Mouse (Mus musculus) forebrain, embryonic 12.5 days (tissue): ENCODE measurements around the gene Sod1. TPM values are rescaled to one million over a fixed set of nuclear protein-coding genes. Genes with fewer than 3 reads are reported as not detected.
A peak's percentile ranks its signal among the peaks of the same experiment; 100 is the strongest.

ENCODE experiments used
- ATAC-seq: fragments of 200-750 bp; cut with Nextera tagmentation; 2 replicates; pipeline ENCODE4 v1.8.0; 2017; ENCODE audit warnings: moderate TSS enrichment; ENCODE audit not compliant: low FRiP score
- H3K27ac ChIP-seq: fragments of 300-500 bp; sonication (generic); 2 replicates; pipeline ENCODE4 v1.5.1; 2016; ENCODE audit warnings: mild to moderate bottlenecking
- H3K27me3 ChIP-seq: fragments of 300-500 bp; sonication (generic); 2 replicates; pipeline ENCODE4 v1.6.1; 2016; ENCODE audit warnings: mild to moderate bottlenecking
- H3K36me3 ChIP-seq: fragments of 300-500 bp; sonication (generic); replicated peaks from 2 replicates; pipeline ENCODE4 v1.6.1; 2016; ENCODE audit warnings: mild to moderate bottlenecking
- H3K4me1 ChIP-seq: fragments of 300-500 bp; sonication (generic); 2 replicates; pipeline ENCODE4 v1.6.1; 2016
- H3K4me2 ChIP-seq: fragments of 300-500 bp; sonication (generic); 2 replicates; pipeline ENCODE4 v1.6.1; 2016; ENCODE audit warnings: mild to moderate bottlenecking, moderate library complexity
- H3K4me3 ChIP-seq: fragments of 300-500 bp; sonication (generic); replicated peaks from 2 replicates; pipeline ENCODE4 v1.5.1; 2016; ENCODE audit warnings: mild to moderate bottlenecking
- H3K9ac ChIP-seq: fragments of 300-500 bp; sonication (generic); 2 replicates; pipeline ENCODE4 v1.6.1; 2016; ENCODE audit warnings: mild to moderate bottlenecking
- H3K9me3 ChIP-seq: fragments of 300-500 bp; sonication (generic); 2 replicates; pipeline ENCODE4 v1.6.1; 2016
- WGBS: fragments of 180-500 bp; shearing (Covaris S2); methylation state at CpG from one replicate; pipeline ENCODE4 v1.1.7; 2016; 5-methylcytosine and 5-hydroxymethylcytosine counted together
- polyA plus RNA-seq: library from polyadenylated mRNA; unstranded; fragments of >200 nt; fragmentation: Nextera tagmentation; extraction: Ambion mirVana; gene quantifications from 2 replicates; pipeline ENCODE4 v1.2.1, GENCODE M21; 2016

Gene Sod1
- polyA plus RNA-seq, result 837 and 844 TPM in 2 replicates

- peak; percentile 98 for ATAC-seq
- no peaks in the 10 kb centered on the region for H3K9me3 ChIP-seq
- peaks cover 17% of the 10 kb centered on the region for H3K36me3 ChIP-seq
- peak within 1 kb of the TSS; percentile 97 for H3K9ac ChIP-seq
- peaks cover 31% of the 10 kb centered on the region for H3K4me1 ChIP-seq
- H3K27me3 ChIP-seq, result no peaks in the 10 kb centered on the region
- H3K4me3 ChIP-seq, result peak within 1 kb of the TSS; percentile 95
- H3K4me2 ChIP-seq, result peak within 1 kb of the TSS; percentile 61
- H3K27ac ChIP-seq, result peak within 1 kb of the TSS; percentile 87
- 1% methylated on average over 63 of the region's 63 CpGs for WGBS
Measured at GRCm38 (mm10) chr16:90220026-90220891, at the start of gene Sod1. TSS of gene Sod1 (plus strand) at chr16:90220754.

GRCm38 (mm10) chr16:90171416-90171815 lies 49.1 kb upstream of the Sod1 start:
- H3K4me2 ChIP-seq, result no peak overlapping the region
- 0 out of 2 replicates have a peak, but pooled peaks cover 7% of the 10 kb centered on the region for H3K27me3 ChIP-seq
- H3K4me3 ChIP-seq, result no peak overlapping the region
- no peaks in the 10 kb centered on the region for H3K36me3 ChIP-seq
- H3K9ac ChIP-seq, result no peak overlapping the region
- H3K4me1 ChIP-seq, result peaks cover 8% of the 10 kb centered on the region
- ATAC-seq, result peak; percentile 72
- 20% methylated on average over 8 of the region's 8 CpGs for WGBS
- no peak overlapping the region for H3K27ac ChIP-seq
- no peaks in the 10 kb centered on the region for H3K9me3 ChIP-seq

DNA sequence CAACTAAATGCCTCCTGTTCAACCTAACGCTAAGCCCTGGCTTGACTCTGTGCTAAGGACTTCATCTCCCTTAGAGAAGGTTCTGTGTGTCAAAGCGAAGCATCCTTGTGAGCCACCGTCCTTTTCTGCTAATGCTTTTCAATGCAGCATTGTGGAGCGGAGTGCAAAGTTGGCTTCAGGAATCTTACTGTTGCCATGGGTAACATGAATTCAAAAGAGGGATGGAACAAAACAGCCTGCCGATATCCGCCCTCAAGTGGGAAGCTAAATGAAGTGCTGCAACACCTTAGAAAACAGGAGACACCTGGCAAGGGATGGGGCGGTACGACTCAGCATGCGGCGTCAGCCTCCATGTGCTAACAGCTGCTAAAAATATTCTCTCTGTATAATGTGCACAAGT lies 44.1 kb upstream of the Sod1 start:
- 21% methylated on average over 10 of the region's 10 CpGs for WGBS
- Histone ChIP-seq H3K36me3 (no peaks in the 10 kb centered on the region), H3K4me1 (peaks cover 10% of the 10 kb centered on the region), H3K27me3 (no peaks in the 10 kb centered on the region; the same call in 1 of the 2 replicates), H3K27ac (no peak overlapping the region), H3K4me3 (no peak overlapping the region), H3K4me2 (0 out of 2 replicates have a peak overlapping the region, but pooled peaks have one; percentile 19), H3K9me3 (no peaks in the 10 kb centered on the region), H3K9ac (no peak overlapping the region)
- ATAC-seq, result peak; percentile 65

DNA sequence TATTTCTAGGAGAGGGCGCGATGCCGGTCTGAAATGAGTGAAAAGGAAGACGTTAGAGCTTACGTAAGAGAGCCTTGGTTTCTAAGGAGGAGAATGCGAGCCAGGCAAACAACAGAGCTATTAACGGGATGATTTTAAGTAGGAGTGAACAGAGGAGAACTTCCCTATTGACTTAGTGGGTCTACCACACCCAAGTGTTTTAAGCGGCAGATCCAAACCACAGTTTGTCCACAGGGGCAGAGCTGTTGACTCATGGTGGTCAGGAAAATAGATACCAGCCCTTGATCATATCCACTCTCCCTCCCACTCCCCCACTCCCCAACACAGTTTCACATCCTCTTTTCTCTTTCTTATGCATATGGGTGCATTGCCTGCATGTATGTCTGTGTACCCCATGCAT lies 43.1 kb upstream of the Sod1 start:
- H3K4me3 ChIP-seq, result no peak overlapping the region
- no peaks in the 10 kb centered on the region for H3K9me3 ChIP-seq
- H3K36me3 ChIP-seq, result no peaks in the 10 kb centered on the region
- H3K9ac ChIP-seq, result no peak overlapping the region
- H3K4me1 ChIP-seq, result peaks cover 9% of the 10 kb centered on the region
- 80% methylated on average over 8 of the region's 8 CpGs for WGBS
- no peaks in the 10 kb centered on the region; the same call in 1 of the 2 replicates for H3K27me3 ChIP-seq
- ATAC-seq, result no peak
- H3K27ac ChIP-seq, result no peak overlapping the region
- H3K4me2 ChIP-seq, result no peak overlapping the region

DNA sequence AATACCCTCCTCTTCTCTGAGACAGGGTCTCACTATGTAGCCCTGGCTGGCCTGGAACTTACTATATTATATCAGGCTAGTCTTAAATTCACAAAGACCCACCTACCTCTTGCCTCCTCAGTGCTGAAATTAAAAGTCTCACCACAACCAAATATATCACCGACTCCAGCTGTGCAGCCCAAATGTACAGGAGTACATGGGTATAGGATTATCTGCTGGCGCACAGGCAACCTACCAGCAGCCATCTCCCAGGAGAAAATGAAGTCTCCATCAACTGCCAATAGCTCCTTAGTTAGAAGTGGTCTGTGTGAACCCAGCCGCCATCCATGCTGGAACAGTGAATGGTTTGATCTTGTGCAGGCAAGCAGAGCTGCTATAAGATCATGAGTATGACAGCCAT lies 42.1 kb upstream of the Sod1 start:
- H3K27me3 ChIP-seq, result peaks cover 3% of the 10 kb centered on the region; the same call in 1 of the 2 replicates
- peaks cover 9% of the 10 kb centered on the region for H3K4me1 ChIP-seq
- no peak overlapping the region for H3K9ac ChIP-seq
- no peak overlapping the region for H3K4me2 ChIP-seq
- H3K36me3 ChIP-seq, result no peaks in the 10 kb centered on the region
- no peak for ATAC-seq
- 92% methylated on average over 3 of the region's 3 CpGs for WGBS
- H3K4me3 ChIP-seq, result no peak overlapping the region
- H3K9me3 ChIP-seq, result no peaks in the 10 kb centered on the region
- H3K27ac ChIP-seq, result no peak overlapping the region

- Histone ChIP-seq H3K9me3 (no peaks in the 10 kb centered on the region), H3K4me3 (no peak overlapping the region), H3K27me3 (peaks cover 3% of the 10 kb centered on the region; the same call in 1 of the 2 replicates), H3K27ac (no peak overlapping the region), H3K4me1 (peaks cover 9% of the 10 kb centered on the region), H3K36me3 (no peaks in the 10 kb centered on the region), H3K4me2 (no peak overlapping the region), H3K9ac (no peak overlapping the region)
- WGBS, result 85% methylated on average over 5 of the region's 5 CpGs
- ATAC-seq, result no peak
Measured at GRCm38 (mm10) chr16:90179892-90180291, 40.7 kb upstream of the Sod1 start.

GRCm38 (mm10) chr16:90180975-90181374 lies 39.6 kb upstream of the Sod1 start:
- peaks cover 3% of the 10 kb centered on the region; the same call in 1 of the 2 replicates for H3K27me3 ChIP-seq
- H3K9ac ChIP-seq, result no peak overlapping the region
- H3K27ac ChIP-seq, result no peak overlapping the region
- no peaks in the 10 kb centered on the region for H3K9me3 ChIP-seq
- no peak for ATAC-seq
- no peak overlapping the region for H3K4me2 ChIP-seq
- no peak overlapping the region for H3K4me3 ChIP-seq
- peaks cover 9% of the 10 kb centered on the region for H3K4me1 ChIP-seq
- H3K36me3 ChIP-seq, result no peaks in the 10 kb centered on the region
- WGBS, result 86% methylated on average over 6 of the region's 6 CpGs

DNA sequence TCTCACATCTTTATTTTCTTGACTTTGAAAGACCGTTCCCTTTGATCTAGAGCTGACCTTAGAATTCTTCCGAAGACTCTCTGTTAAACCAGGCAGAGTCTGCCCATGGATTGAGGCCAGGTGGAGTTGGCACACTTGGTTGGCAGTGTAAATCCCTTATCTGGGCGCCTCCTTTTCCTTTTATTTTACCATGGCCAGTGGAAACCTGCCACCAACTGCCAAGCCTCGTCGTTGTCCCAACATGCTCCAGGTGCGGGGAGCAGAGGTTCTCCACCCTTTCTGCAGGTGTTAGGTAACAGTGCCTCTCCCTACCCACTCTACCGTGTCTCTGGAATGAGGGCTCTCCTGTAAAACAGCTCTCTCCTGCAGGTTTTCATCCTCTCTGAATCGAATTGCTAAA lies 38.9 kb upstream of the Sod1 start:
- Histone ChIP-seq H3K4me1 (peaks cover 3% of the 10 kb centered on the region), H3K36me3 (no peaks in the 10 kb centered on the region), H3K9me3 (no peaks in the 10 kb centered on the region), H3K27me3 (peaks cover 3% of the 10 kb centered on the region; the same call in 1 of the 2 replicates), H3K4me3 (no peak overlapping the region), H3K9ac (no peak overlapping the region), H3K27ac (no peak overlapping the region), H3K4me2 (no peak overlapping the region)
- WGBS, result 90% methylated on average over 8 of the region's 8 CpGs
- ATAC-seq, result no peak

DNA sequence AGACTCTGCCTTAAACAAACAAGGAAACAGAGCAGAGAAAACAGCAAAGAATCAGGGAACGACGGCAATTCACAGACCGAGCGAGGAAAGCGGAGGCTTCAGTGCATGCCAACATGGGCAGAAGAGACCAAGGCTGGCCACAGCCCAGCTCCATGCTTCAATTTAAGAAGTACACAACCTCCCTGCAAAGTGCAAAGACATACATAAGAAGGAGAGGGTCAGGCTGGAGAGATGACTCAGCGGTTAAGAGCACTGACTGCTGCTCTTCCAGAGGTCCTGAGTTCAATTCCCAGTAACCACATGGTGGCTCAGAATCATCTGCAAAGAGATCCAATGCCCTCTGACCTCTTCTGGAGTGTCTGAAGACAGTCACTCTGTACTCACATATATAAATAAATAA lies 36.4 kb upstream of the Sod1 start:
- H3K9ac ChIP-seq, result no peak overlapping the region
- WGBS, result 83% methylated on average over 6 of the region's 6 CpGs

GRCm38 (mm10) chr16:90185928-90186588 lies 34.5 kb upstream of the Sod1 start:
- WGBS, result 40% methylated on average over 8 of the region's 8 CpGs

More for the DNA sequence above, 36.4 kb upstream of the Sod1 start:
- Histone ChIP-seq H3K4me1 (no peaks in the 10 kb centered on the region), H3K4me3 (no peak overlapping the region), H3K36me3 (no peaks in the 10 kb centered on the region), H3K4me2 (no peak overlapping the region), H3K27me3 (peaks cover 3% of the 10 kb centered on the region; the same call in 1 of the 2 replicates), H3K9me3 (no peaks in the 10 kb centered on the region), H3K27ac (no peak overlapping the region)
- ATAC-seq, result no peak

GRCm38 (mm10) chr16:90187453-90187852 lies 33.1 kb upstream of the Sod1 start:
- H3K4me1 ChIP-seq, result no peaks in the 10 kb centered on the region
- no peak overlapping the region for H3K4me2 ChIP-seq
- no peaks in the 10 kb centered on the region for H3K36me3 ChIP-seq
- peaks cover 3% of the 10 kb centered on the region; the same call in 1 of the 2 replicates for H3K27me3 ChIP-seq
- no peak overlapping the region for H3K9ac ChIP-seq
- no peak overlapping the region for H3K27ac ChIP-seq
- H3K9me3 ChIP-seq, result no peaks in the 10 kb centered on the region
- no peak for ATAC-seq
- no peak overlapping the region for H3K4me3 ChIP-seq
- WGBS, result 41% methylated on average over 13 of the region's 13 CpGs

More at GRCm38 (mm10) chr16:90185928-90186588, 34.5 kb upstream of the Sod1 start:
- no peaks in the 10 kb centered on the region for H3K36me3 ChIP-seq
- no peak overlapping the region for H3K9ac ChIP-seq
- H3K4me2 ChIP-seq, result no peak overlapping the region
- no peak overlapping the region for H3K27ac ChIP-seq
- no peaks in the 10 kb centered on the region for H3K9me3 ChIP-seq
- peaks cover 3% of the 10 kb centered on the region; the same call in 1 of the 2 replicates for H3K27me3 ChIP-seq
- no peak overlapping the region for H3K4me3 ChIP-seq
- H3K4me1 ChIP-seq, result no peaks in the 10 kb centered on the region
- peak; percentile 69; the same call in 1 of the 2 replicates for ATAC-seq

- H3K27me3 ChIP-seq, result no peaks in the 10 kb centered on the region
- H3K9me3 ChIP-seq, result no peaks in the 10 kb centered on the region
- H3K4me1 ChIP-seq, result no peaks in the 10 kb centered on the region
- no peak overlapping the region for H3K9ac ChIP-seq
- no peak for ATAC-seq
- 81% methylated on average over 6 of the region's 6 CpGs for WGBS
- H3K4me2 ChIP-seq, result no peak overlapping the region
- H3K27ac ChIP-seq, result no peak overlapping the region
- H3K36me3 ChIP-seq, result no peaks in the 10 kb centered on the region
- H3K4me3 ChIP-seq, result no peak overlapping the region
Measured at GRCm38 (mm10) chr16:90191289-90191688, 29.3 kb upstream of the Sod1 start.
